Mouse (Mus musculus): ENCODE results near the gene Uqcrh. TPM values are rescaled to one million over a fixed set of nuclear protein-coding genes. Genes with fewer than 3 reads are reported as not detected.

The Uqcrh gene
- polyA plus RNA-seq, 1 experiment from 2014 or later: 508 TPM

- Histone ChIP-seq H3K9ac (no peak overlapping the region), H3K4me3 (no peak overlapping the region), H3K4me1 (peaks cover 9% of the 10 kb centered on the region), H3K4me2 (no peak overlapping the region), H3K27me3 (no peaks in the 10 kb centered on the region), H3K27ac (no peak overlapping the region), H3K36me3 (ENCODE audit: poor library complexity, severe bottlenecking) (peaks cover 18% of the 10 kb centered on the region; the same call in 1 of the 2 replicates), H3K9me3 (replicated peaks) (no peaks in the 10 kb centered on the region)
- ATAC-seq: no peak
- WGBS: 78% methylated on average over 7 of the region's 7 CpGs
Observed at GRCm38 (mm10) chr4:116048130-116048920, 26.5 kb downstream of the Uqcrh start.

DNA sequence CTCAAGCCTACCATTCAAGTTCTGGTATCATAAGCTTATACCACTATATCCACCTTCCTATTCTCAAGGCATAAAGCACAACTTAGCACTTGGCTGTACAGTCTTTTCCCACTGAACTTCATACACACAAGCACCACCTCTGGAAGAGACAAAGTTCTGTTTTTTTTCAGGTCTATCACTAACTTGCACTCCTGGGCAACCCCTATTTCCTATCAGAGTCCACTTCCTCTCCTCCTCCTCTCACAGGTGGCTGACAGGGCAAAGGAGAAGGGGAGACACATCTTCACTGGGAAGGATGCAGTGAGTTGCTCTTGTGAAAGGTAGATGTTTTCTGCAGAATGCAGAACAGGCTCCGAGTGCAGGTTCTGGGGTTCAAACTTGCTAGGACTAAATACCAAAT is 27.2 kb downstream of the Uqcrh start:
- no peak for ATAC-seq
- no peak overlapping the region for H3K27ac ChIP-seq
- no peaks in the 10 kb centered on the region for H3K27me3 ChIP-seq
- peaks cover 4% of the 10 kb centered on the region for H3K4me1 ChIP-seq
- WGBS: 90% methylated on average over 1 of the region's 1 CpGs
- H3K4me2 ChIP-seq: no peak overlapping the region
- no peaks in the 10 kb centered on the region for H3K9me3 ChIP-seq (replicated peaks)
- H3K9ac ChIP-seq: no peak overlapping the region
- H3K36me3 ChIP-seq (ENCODE audit: poor library complexity, severe bottlenecking): peaks cover 22% of the 10 kb centered on the region; the same call in 1 of the 2 replicates
- H3K4me3 ChIP-seq: no peak overlapping the region

DNA sequence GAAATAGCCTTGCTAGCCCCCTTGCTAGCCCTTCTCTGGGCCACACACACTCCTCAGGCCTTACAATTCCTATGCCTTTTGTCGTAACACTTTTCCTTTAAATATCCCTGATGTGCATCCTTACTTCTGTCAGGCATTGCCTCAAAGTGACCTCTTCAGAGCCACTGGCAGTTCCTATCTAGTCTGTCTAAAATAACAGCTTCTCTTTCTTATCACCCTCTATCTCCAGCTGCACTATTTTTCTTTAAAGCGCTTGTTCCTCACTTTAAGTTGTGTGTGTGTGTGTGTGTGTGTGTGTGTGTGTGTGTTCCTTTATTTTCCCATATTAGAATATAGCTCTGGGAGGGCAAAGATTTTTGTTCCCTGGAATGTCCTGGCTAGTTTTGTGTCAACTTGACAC is 28.3 kb downstream of the Uqcrh start:
- no peaks in the 10 kb centered on the region for H3K9me3 ChIP-seq (replicated peaks)
- H3K4me2 ChIP-seq: no peak overlapping the region
- no peaks in the 10 kb centered on the region for H3K27me3 ChIP-seq
- no peak overlapping the region for H3K4me3 ChIP-seq
- WGBS: 93% methylated on average over 2 of the region's 2 CpGs
- no peak overlapping the region for H3K9ac ChIP-seq
- H3K27ac ChIP-seq: no peak overlapping the region
- ATAC-seq: no peak
- no peaks in the 10 kb centered on the region for H3K4me1 ChIP-seq
- peaks cover 27% of the 10 kb centered on the region; the same call in 1 of the 2 replicates for H3K36me3 ChIP-seq (ENCODE audit: poor library complexity, severe bottlenecking)

GRCm38 (mm10) chr4:116042186-116042585 is 32.7 kb downstream of the Uqcrh start:
- Histone ChIP-seq H3K9ac (no peak overlapping the region), H3K4me3 (no peak overlapping the region), H3K36me3 (ENCODE audit: poor library complexity, severe bottlenecking) (peaks cover 16% of the 10 kb centered on the region; the same call in 1 of the 2 replicates), H3K27me3 (no peaks in the 10 kb centered on the region), H3K4me2 (no peak overlapping the region), H3K27ac (no peak overlapping the region), H3K9me3 (replicated peaks) (no peaks in the 10 kb centered on the region), H3K4me1 (no peaks in the 10 kb centered on the region)
- whole genome bisulfite sequencing: 80% methylated on average over 3 of the region's 3 CpGs
- ATAC-seq: no peak

- no peaks in the 10 kb centered on the region for H3K27me3 ChIP-seq
- no peak for ATAC-seq
- H3K27ac ChIP-seq: no peak overlapping the region
- no peak overlapping the region for H3K4me3 ChIP-seq
- H3K36me3 ChIP-seq (ENCODE audit: poor library complexity, severe bottlenecking): peaks cover 22% of the 10 kb centered on the region; the same call in 1 of the 2 replicates
- 95% methylated on average over 2 of the region's 2 CpGs for whole genome bisulfite sequencing
- H3K4me2 ChIP-seq: no peak overlapping the region
- H3K4me1 ChIP-seq: no peaks in the 10 kb centered on the region
- H3K9ac ChIP-seq: no peak overlapping the region
- no peaks in the 10 kb centered on the region for H3K9me3 ChIP-seq (replicated peaks)
Observed at GRCm38 (mm10) chr4:116040466-116040865, 34.4 kb downstream of the Uqcrh start.

DNA sequence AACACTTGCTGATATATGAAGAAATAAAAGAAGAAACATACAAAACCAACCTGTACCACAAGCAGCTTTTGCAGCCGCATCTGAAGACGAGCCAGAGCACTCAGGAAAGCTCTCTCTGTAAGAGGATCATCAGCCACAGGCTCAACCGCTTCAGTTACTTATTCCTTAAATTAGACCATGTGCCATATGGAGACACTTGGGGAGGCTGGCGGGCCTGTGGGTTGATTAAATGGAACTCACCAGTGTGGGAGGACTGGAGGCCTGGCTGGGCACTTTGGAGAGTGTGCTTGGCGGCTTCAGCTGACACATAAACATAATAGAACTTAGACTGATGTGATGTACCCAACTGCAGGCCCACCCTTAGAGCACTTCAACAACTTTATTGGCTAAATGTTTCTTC is 41.5 kb downstream of the Uqcrh start:
- no peaks in the 10 kb centered on the region for H3K27me3 ChIP-seq
- WGBS: 89% methylated on average over 5 of the region's 5 CpGs
- H3K4me3 ChIP-seq: no peak overlapping the region
- H3K9me3 ChIP-seq (replicated peaks): no peaks in the 10 kb centered on the region
- no peak for ATAC-seq
- H3K36me3 ChIP-seq (ENCODE audit: poor library complexity, severe bottlenecking): peaks cover 28% of the 10 kb centered on the region
- H3K27ac ChIP-seq: no peak overlapping the region
- H3K9ac ChIP-seq: no peak overlapping the region
- no peak overlapping the region for H3K4me2 ChIP-seq
- H3K4me1 ChIP-seq: no peaks in the 10 kb centered on the region

- Histone ChIP-seq H3K4me1 (no peaks in the 10 kb centered on the region), H3K27me3 (no peaks in the 10 kb centered on the region), H3K4me3 (no peak overlapping the region), H3K9ac (no peak overlapping the region), H3K27ac (no peak overlapping the region), H3K9me3 (replicated peaks) (no peaks in the 10 kb centered on the region), H3K4me2 (no peak overlapping the region), H3K36me3 (ENCODE audit: poor library complexity, severe bottlenecking) (peaks cover 28% of the 10 kb centered on the region)
- 87% methylated on average over 9 of the region's 9 CpGs for WGBS
- ATAC-seq: no peak
Observed at GRCm38 (mm10) chr4:116032906-116033305, 42.0 kb downstream of the Uqcrh start.

DNA sequence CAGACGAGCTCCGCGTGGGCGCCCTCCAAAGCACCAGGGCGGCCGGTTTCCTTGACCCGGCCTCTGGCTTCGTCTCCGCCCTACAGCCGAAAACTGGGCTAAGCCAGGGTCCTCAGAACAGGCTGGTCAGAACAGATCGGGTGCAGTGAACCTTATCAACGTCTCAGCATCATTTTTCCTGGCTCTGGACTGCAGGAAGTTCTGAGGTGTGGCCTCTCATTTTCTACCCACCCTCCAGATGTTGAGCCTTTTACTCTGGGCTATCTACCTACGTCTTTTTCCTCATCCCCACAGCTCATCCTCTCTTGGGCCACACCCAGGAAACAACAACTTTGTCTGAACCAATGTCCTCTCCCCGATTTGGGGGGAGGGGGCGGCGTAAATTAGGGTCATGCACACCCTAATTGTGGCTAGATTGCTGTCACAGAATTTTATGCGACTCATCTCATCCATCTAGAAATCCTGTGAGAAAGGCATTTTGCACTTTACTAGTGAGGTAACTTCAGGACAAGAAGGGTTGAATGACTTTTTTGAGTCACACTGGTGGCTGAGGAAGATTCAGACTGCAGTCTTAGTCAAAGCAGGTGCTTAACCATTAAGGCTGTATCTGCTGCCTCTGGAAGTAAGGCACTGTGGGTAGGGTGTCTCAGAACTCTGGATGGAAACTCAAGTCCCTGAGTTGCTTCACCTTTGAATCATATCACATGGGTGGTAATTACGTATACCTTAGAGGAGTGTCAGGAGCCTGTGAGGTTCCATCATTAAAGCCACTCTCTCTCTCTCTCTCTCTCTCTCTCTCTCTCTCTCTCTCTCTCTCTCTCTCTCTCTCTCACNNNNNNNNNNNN is 56.7 kb downstream of the Uqcrh start, which contains the start of gene Faah:
TSS of gene Faah (minus strand) at position 25 of the 845 bp plus-strand sequence.
- Histone ChIP-seq H3K4me3 (peak within 1 kb of the TSS; percentile 71), H3K36me3 (ENCODE audit: poor library complexity, severe bottlenecking) (no peaks in the 10 kb centered on the region), H3K27ac (no peak within 1 kb of the TSS), H3K27me3 (peaks cover 77% of the 10 kb centered on the region), H3K9ac (peak within 1 kb of the TSS; percentile 80), H3K4me2 (peak within 1 kb of the TSS; percentile 98), H3K4me1 (peaks cover 15% of the 10 kb centered on the region), H3K9me3 (replicated peaks) (no peaks in the 10 kb centered on the region)
- ATAC-seq: peak; percentile 69
- 9% methylated on average over 18 of the region's 18 CpGs for WGBS

GRCm38 (mm10) chr4:116017300-116017901 is 57.5 kb downstream of the Uqcrh start:
- 0% methylated on average over 60 of the region's 60 CpGs for WGBS
- ATAC-seq: peak; percentile 91
- no peaks in the 10 kb centered on the region for H3K36me3 ChIP-seq (ENCODE audit: poor library complexity, severe bottlenecking)
- H3K9ac ChIP-seq: peak overlapping the region; percentile 80
- no peaks in the 10 kb centered on the region for H3K9me3 ChIP-seq (replicated peaks)
- peak overlapping the region; percentile 98 for H3K4me2 ChIP-seq
- no peak overlapping the region for H3K27ac ChIP-seq
- peak overlapping the region; percentile 71 for H3K4me3 ChIP-seq
- H3K27me3 ChIP-seq: peaks cover 77% of the 10 kb centered on the region
- H3K4me1 ChIP-seq: peaks cover 15% of the 10 kb centered on the region

Other genes with a start within 250 kb of the Uqcrh start
- 3.8 and 4.9 TPM in 2 replicates for gene Mob3c, start 247.0 kb downstream of the Uqcrh start, polyA plus RNA-seq (2015; fragmentation: Nextera tagmentation; extraction: Ambion mirVana)
- gene Mknk1, start 235.9 kb downstream of the Uqcrh start, polyA plus RNA-seq (2015; fragmentation: Nextera tagmentation; extraction: Ambion mirVana): 21.7 and 23.0 TPM in 2 replicates
- 0.09 TPM in 1 of 2 replicates, not detected in the other for gene Kncn, start 190.7 kb downstream of the Uqcrh start, polyA plus RNA-seq (2015; fragmentation: Nextera tagmentation; extraction: Ambion mirVana)
- 0.25 TPM in 1 of 2 replicates, not detected in the other for gene 6430628N08Rik, start 184.4 kb downstream of the Uqcrh start, polyA plus RNA-seq (2015; fragmentation: Nextera tagmentation; extraction: Ambion mirVana)
- gene Dmbx1, start 135.1 kb downstream of the Uqcrh start, polyA plus RNA-seq (2015; fragmentation: Nextera tagmentation; extraction: Ambion mirVana): 0.09 and 0.11 TPM in 2 replicates
- gene Faah, start 57.1 kb downstream of the Uqcrh start, polyA plus RNA-seq (2015; fragmentation: Nextera tagmentation; extraction: Ambion mirVana): 4.7 and 5.5 TPM in 2 replicates
- gene Nsun4, start 21.2 kb downstream of the Uqcrh start, polyA plus RNA-seq (2015; fragmentation: Nextera tagmentation; extraction: Ambion mirVana): 13.7 and 15.6 TPM in 2 replicates
- gene Lrrc41, start 198 bp upstream of the Uqcrh start, polyA plus RNA-seq (2015; fragmentation: Nextera tagmentation; extraction: Ambion mirVana): 54.3 and 59.7 TPM in 2 replicates
- 45.8 and 48.7 TPM in 2 replicates for gene Rad54l, start 48.6 kb upstream of the Uqcrh start, polyA plus RNA-seq (2015; fragmentation: Nextera tagmentation; extraction: Ambion mirVana)
- gene Pomgnt1, start 48.8 kb upstream of the Uqcrh start, polyA plus RNA-seq (2015; fragmentation: Nextera tagmentation; extraction: Ambion mirVana): 52.8 and 54.2 TPM in 2 replicates
- gene Lurap1, start 76.3 kb upstream of the Uqcrh start, polyA plus RNA-seq (2015; fragmentation: Nextera tagmentation; extraction: Ambion mirVana): 2.0 and 2.3 TPM in 2 replicates
- gene Tspan1, start 92.5 kb upstream of the Uqcrh start, polyA plus RNA-seq (2015; fragmentation: Nextera tagmentation; extraction: Ambion mirVana): 0.22 TPM in 1 of 2 replicates, not detected in the other
- not detected in 2 replicates for gene 1700042G07Rik, start 98.3 kb upstream of the Uqcrh start, polyA plus RNA-seq (2015; fragmentation: Nextera tagmentation; extraction: Ambion mirVana)
- gene Gm49337, start 98.3 kb upstream of the Uqcrh start, polyA plus RNA-seq (2015; fragmentation: Nextera tagmentation; extraction: Ambion mirVana): not detected in 2 replicates
- 81.8 and 85.3 TPM in 2 replicates for gene Pik3r3, start 146.5 kb upstream of the Uqcrh start, polyA plus RNA-seq (2015; fragmentation: Nextera tagmentation; extraction: Ambion mirVana)

Measured in forebrain, embryonic 13.5 days (tissue).